Mouse (Mus musculus) stomach, embryonic 15.5 days (tissue): ENCODE results near the gene Myh11. TPM values are rescaled to one million over a fixed set of nuclear protein-coding genes. Genes with fewer than 3 reads are reported as not detected.
A peak's percentile ranks its signal among the peaks of the same experiment; 100 is the strongest.
"Not testable (repeated sequence)": the region's sequence is repeated elsewhere in the genome, so short reads cannot be mapped to it uniquely, and the experiment has no call there.

Source experiments
- ATAC-seq: fragments of 200-750 bp; cut with Nextera tagmentation; 2 replicates; pipeline ENCODE4 v1.8.0; 2017; ENCODE audit warnings: low read depth, moderate number of reproducible peaks, moderate TSS enrichment; ENCODE audit not compliant: insufficient read depth, low FRiP score
- H3K27ac ChIP-seq: fragments of 300-500 bp; sonication (generic); 2 replicates; pipeline ENCODE4 v1.5.1; 2015; ENCODE audit warnings: mild to moderate bottlenecking, inconsistent platforms
- H3K27me3 ChIP-seq: fragments of 300-500 bp; sonication (generic); replicated peaks from 2 replicates; pipeline ENCODE4 v1.6.1; 2015; ENCODE audit warnings: inconsistent platforms
- H3K36me3 ChIP-seq: fragments of 300-500 bp; sonication (generic); 2 replicates; pipeline ENCODE4 v1.6.1; 2015; ENCODE audit warnings: inconsistent platforms
- H3K4me1 ChIP-seq: fragments of 300-500 bp; sonication (generic); 2 replicates; pipeline ENCODE4 v1.6.1; 2015; ENCODE audit warnings: inconsistent platforms
- H3K4me2 ChIP-seq: fragments of 300-500 bp; sonication (generic); 2 replicates; pipeline ENCODE4 v1.6.1; 2015; ENCODE audit warnings: mild to moderate bottlenecking, inconsistent platforms
- H3K4me3 ChIP-seq: fragments of 300-500 bp; sonication (generic); replicated peaks from 2 replicates; pipeline ENCODE4 v1.5.1; 2015; ENCODE audit warnings: inconsistent platforms
- H3K9ac ChIP-seq: fragments of 300-500 bp; sonication (generic); 2 replicates; pipeline ENCODE4 v1.6.1; 2015; ENCODE audit warnings: inconsistent platforms
- H3K9me3 ChIP-seq: fragments of 300-500 bp; sonication (generic); 2 replicates; pipeline ENCODE4 v1.6.1; 2016; ENCODE audit warnings: inconsistent platforms
- WGBS: fragments of 180-500 bp; shearing (Covaris S2); methylation state at CpG from one replicate; pipeline ENCODE4 v1.1.7; 2015; 5-methylcytosine and 5-hydroxymethylcytosine counted together
- microRNA counts: library from miRNA; unstranded; fragments of <30 nt; microRNA quantifications from one replicate; lab custom pipeline; 2016
- microRNA-seq: library from miRNA; unstranded; fragments of <30 nt; microRNA quantifications from one replicate; pipeline ENCODE4, GENCODE M21; 2016
- polyA plus RNA-seq: library from polyadenylated mRNA; unstranded; fragments of >200 nt; fragmentation: Nextera tagmentation; extraction: Ambion mirVana; gene quantifications from 2 replicates; pipeline ENCODE4 v1.2.1, GENCODE M21; 2015

The Myh11 gene
- polyA plus RNA-seq, 1 experiment from 2014 or later, result 198 TPM

DNA sequence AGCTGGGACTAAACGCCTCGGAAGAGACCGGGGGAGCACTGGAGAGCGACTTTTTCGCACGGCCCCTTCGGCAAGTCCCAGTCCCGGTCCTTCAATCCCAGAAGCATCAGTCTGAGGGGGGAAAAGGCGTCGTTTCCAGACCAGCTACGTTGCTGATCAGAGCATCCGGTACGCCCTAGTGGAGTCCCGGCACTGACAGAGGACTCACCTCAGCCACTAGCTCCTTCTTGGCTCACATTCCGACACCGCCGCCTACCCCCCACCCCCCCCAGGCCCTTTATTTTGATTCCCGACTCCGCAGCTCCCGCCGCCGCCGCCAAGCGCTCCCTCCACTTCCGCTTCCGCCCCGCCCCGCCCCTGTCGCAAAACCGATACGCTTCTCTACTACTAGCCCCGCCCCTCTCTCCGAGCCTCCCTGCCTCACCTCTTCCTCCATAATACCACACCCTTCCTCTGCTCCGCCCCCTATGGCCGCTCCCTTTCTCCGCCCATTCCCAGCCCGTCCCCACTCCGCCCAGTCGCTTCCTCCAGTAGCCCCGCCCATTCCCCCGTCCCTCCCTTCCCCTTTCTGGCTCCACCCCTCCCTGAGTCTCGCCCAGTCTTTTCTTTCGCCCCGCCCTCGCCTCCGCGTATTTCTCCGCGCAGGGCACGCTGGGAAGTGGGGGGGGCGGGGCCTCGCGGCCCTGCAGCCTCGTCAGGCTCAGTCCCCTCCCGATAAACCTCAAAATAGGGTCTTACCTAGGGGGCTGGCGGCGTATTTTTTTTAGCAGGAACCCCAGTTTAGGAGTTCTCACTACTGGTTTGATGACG, 132.0 kb downstream of the Myh11 start:
- under 1% methylated on average over 58 of the region's 58 CpGs for WGBS

DNA sequence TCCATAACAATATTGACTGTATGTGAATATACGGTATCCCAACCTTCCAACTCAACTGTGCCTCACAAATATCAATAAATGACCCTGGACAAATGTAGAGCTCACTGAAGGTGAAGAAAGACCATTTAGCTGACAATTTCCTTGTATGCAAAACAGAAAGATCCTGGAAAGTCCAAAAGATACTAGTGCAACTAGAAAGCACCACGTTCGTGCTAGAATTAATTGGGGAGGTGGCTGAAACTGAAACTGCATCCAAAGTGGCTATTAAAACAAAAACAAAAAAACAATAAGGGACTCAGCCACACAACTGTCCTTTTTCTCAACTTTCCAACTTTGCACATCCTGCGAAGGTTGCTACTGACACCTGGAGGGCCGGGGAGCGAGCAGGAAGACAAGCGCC, 132.6 kb downstream of the Myh11 start:
- no peak for ATAC-seq
- Histone ChIP-seq H3K36me3 (no peaks in the 10 kb centered on the region), H3K9me3 (no peaks in the 10 kb centered on the region), H3K4me1 (peaks cover 6% of the 10 kb centered on the region; the same call in 1 of the 2 replicates), H3K4me3 (peak overlapping the region; percentile 80), H3K9ac (peak overlapping the region; percentile 66; the same call in 1 of the 2 replicates), H3K27ac (peak overlapping the region; percentile 81), H3K27me3 (no peaks in the 10 kb centered on the region), H3K4me2 (peak overlapping the region; percentile 67)
- 7% methylated on average over 7 of the region's 7 CpGs for WGBS

More for the DNA sequence above, 132.0 kb downstream of the Myh11 start:
- Histone ChIP-seq H3K4me2 (peak overlapping the region; percentile 70), H3K9me3 (no peaks in the 10 kb centered on the region), H3K27me3 (no peaks in the 10 kb centered on the region), H3K4me3 (peak overlapping the region; percentile 80), H3K9ac (peak overlapping the region; percentile 77), H3K27ac (peak overlapping the region; percentile 99), H3K4me1 (peaks cover 10% of the 10 kb centered on the region; the same call in 1 of the 2 replicates), H3K36me3 (no peaks in the 10 kb centered on the region)
- peak; percentile 91 for ATAC-seq

DNA sequence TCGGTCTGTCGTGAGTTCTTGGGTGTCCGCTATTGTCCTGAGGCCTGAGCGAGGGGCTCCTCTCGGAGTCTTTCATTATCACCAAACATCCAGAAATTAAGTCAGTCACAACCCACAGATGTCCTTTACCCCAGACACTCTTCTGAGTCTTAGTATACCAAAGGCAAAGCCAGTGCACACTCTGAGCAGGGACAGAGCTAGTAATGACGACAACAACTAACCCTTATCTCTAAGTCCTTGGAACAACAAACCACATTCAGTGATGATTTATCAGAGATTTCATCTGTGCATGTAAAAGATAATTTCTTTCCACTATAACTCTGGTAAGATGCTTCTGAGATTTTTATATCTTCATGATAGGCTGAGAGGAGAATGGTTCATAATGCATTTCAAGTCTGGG, 134.9 kb downstream of the Myh11 start:
- Histone ChIP-seq H3K36me3 (peaks cover 11% of the 10 kb centered on the region), H3K27me3 (no peaks in the 10 kb centered on the region), H3K4me2 (no peak overlapping the region), H3K4me3 (no peak overlapping the region), H3K9me3 (no peaks in the 10 kb centered on the region), H3K27ac (no peak overlapping the region), H3K4me1 (peaks cover 6% of the 10 kb centered on the region; the same call in 1 of the 2 replicates), H3K9ac (no peak overlapping the region)
- ATAC-seq, result no peak
- 79% methylated on average over 6 of the region's 6 CpGs for WGBS

DNA sequence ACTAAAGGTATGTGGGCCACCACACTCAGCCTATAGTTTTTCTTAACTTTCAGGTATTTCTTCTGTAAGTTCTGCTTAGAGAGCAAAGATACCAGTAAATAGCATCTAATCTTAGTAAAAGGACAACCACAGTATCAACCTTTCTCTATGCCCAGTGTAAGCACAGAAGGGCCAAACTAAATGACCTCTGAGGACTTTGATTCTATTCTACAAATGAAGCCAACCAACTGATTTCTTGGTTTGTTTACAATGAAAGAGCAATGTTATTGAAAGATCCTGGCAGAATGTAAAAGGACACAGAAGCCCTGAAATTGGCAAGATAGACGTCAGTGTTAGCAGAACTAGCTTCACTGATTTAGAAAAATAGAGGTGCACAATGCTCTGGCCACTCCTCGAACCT, 135.5 kb downstream of the Myh11 start:
- peaks cover 13% of the 10 kb centered on the region for H3K36me3 ChIP-seq
- H3K4me3 ChIP-seq, H3K4me2 ChIP-seq, H3K4me1 ChIP-seq, H3K9me3 ChIP-seq, H3K27me3 ChIP-seq, H3K9ac ChIP-seq, ATAC-seq, H3K27ac ChIP-seq: not testable (repeated sequence)
- 64% methylated on average over 1 of the region's 2 CpGs for WGBS

DNA sequence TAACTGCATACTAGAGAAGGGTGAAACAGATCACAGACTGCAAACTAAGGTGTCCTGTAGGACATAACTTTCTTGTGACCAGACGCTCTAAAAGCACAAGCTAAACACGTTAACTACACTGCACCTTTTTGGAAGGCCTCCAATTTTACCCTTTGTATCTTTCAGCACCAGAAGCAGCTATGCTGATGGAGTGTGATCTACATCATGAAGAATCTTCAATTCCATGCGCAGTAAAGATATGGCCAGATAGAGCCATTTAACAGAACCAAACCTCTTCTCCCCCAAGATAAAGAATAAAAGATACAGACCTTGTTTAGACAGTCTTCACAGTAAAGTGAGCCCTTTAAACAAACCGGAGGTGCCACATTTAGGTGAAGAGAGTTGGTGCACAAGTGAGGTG, 139.5 kb downstream of the Myh11 start:
- no peak overlapping the region for H3K4me3 ChIP-seq
- no peaks in the 10 kb centered on the region for H3K27me3 ChIP-seq
- H3K4me1 ChIP-seq, result no peaks in the 10 kb centered on the region
- 86% methylated on average over 4 of the region's 4 CpGs for WGBS
- no peak overlapping the region for H3K4me2 ChIP-seq
- H3K27ac ChIP-seq, result no peak overlapping the region
- H3K9ac ChIP-seq, result no peak overlapping the region
- no peak for ATAC-seq
- H3K9me3 ChIP-seq, result no peaks in the 10 kb centered on the region
- peaks cover 22% of the 10 kb centered on the region for H3K36me3 ChIP-seq

DNA sequence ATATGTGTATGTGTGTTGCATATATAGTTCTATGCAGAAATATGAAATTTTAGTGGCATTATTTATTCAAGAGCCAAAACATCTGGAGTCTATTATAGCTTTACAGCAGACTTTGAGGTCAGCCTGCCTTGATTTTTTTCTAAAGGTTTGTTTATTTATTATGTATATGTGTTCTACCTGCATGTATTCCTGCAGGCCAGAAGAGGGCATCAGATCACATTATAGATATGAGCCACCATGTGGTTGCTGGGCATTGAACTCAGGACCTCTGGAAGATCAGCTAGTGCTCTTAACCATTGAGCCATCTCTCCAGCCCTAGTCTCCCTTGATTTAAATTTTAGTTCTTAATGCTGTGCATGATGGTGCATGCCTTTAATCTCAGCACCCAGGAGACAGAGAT, 143.5 kb downstream of the Myh11 start:
- no peak overlapping the region for H3K27ac ChIP-seq
- H3K4me1 ChIP-seq, result no peaks in the 10 kb centered on the region
- ATAC-seq, result no peak
- no peaks in the 10 kb centered on the region for H3K27me3 ChIP-seq
- no peaks in the 10 kb centered on the region for H3K9me3 ChIP-seq
- no peak overlapping the region for H3K4me2 ChIP-seq
- no peak overlapping the region for H3K9ac ChIP-seq
- H3K4me3 ChIP-seq, result no peak overlapping the region
- H3K36me3 ChIP-seq, result peaks cover 40% of the 10 kb centered on the region

MicroRNAs within 50 kb of the gene (microRNA counts, 519-probe panel; counts per million panel counts)
- microRNA mmu-miR-484 (lab: Ali Mortazavi, UCI), result 2,516 counts per million, percentile 57 among the panel's probes with 10 or more counts

Small RNAs within 50 kb of the gene (microRNA-seq; reads per million reads assigned to microRNA genes)
- 1,914 reads per million, percentile 81 among the genes with 10 or more reads in this experiment for gene Mir484

Other genes starting within 250 kb of the Myh11 start
- gene Nde1, start 128.1 kb downstream of the Myh11 start, polyA plus RNA-seq, result 85.0 and 85.7 TPM in 2 replicates
- gene Marf1, start 128.0 kb downstream of the Myh11 start, polyA plus RNA-seq, result 14.9 and 15.3 TPM in 2 replicates
- 149 and 157 TPM in 2 replicates for gene Fopnl, start 26.0 kb upstream of the Myh11 start, polyA plus RNA-seq
- gene Abcc1, start 70.2 kb upstream of the Myh11 start, polyA plus RNA-seq, result 11.2 and 12.3 TPM in 2 replicates